Mouse (Mus musculus) kidney, postnatal 14 days (tissue): ENCODE data around the gene Myl3.

Experiments
- DNase-seq: peaks from one replicate; pipeline ENCODE4 v3.0.0; 2022; ENCODE audit warnings: mixed read lengths

Gene Myl3

GRCm38 (mm10) chr9:110731859-110732258 is 9.8 kb upstream of the Myl3 start:
- no peak for DNase-seq

DNA sequence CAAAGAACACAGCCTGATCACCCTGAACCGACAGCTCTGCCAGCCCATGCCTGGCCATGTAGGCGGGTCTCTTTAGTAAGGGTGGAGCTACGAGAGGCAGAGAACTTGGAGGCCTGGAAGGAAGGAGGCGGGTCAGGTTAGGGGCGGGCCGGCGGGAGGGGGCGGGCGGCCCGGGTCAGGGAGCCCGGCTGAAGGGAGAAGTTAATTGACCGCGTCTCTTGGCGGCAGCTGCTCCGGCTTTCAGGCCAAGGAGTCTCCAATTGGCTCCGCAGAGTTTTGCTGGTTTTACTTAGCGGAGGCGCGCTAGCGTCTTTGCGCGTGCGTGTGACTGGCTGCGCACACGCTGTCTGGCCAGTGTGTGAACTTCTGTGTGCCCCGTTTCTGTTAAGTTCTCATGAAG is 9.0 kb upstream of the Myl3 start:
- DNase-seq: peak; percentile 93

- no peak for DNase-seq
Observed at GRCm38 (mm10) chr9:110733102-110733501, 8.6 kb upstream of the Myl3 start.

GRCm38 (mm10) chr9:110734154-110734553 is 7.5 kb upstream of the Myl3 start:
- DNase-seq: no peak

GRCm38 (mm10) chr9:110736362-110736761 is 5.3 kb upstream of the Myl3 start:
- DNase-seq: peak; percentile 44

GRCm38 (mm10) chr9:110738054-110738453 is 3.6 kb upstream of the Myl3 start:
- no peak for DNase-seq

DNA sequence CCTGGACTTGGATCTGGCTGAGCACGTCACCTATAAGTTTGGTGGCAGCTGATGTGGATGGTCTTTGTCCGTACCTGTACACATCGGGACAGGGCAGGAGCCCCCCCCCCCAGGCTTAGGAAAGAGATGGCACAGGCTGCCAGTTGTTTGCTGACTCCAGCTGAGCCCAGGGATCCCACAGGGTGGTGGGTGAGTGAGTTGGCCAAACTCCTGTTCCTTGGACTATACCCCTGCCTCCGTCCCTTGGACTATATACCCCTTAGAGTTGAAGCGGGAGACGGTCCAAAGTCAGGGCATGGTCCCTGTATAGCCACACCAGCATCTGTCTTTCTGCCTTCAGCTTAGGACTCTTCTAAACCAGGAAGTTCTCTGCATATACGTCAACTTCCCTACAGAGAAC is 1.7 kb upstream of the Myl3 start:
- peak; percentile 65 for DNase-seq

GRCm38 (mm10) chr9:110742295-110742950 is 762 bp downstream of the Myl3 start:
- DNase-seq: peak; percentile 59

DNA sequence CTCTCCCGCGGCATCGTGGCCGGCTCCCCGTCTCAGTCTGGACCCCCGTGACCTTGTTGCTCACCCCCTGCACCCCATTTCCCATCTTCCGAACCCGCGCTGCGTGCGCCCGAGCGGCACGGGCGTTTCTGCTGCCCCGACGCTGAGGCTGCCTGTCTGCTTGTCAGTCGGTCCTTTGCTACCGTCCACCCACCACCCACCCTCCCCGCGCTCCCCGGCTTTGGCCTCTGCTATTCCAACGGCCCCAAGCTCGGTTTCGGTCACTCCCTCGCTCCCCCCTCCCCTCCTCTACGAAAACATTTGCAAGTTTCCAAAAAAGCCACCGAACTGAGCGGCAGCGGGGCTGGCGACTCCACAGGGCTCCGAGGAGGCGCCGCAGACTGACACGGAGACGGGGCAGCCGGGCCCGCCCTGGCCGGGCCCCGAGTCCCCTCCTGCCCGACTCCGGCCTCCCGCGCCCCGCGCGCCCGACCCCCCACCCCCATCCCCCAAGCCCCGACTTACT is 1.3 kb downstream of the Myl3 start:
- DNase-seq: peak; percentile 70

GRCm38 (mm10) chr9:110743456-110744323 is 2.0 kb downstream of the Myl3 start:
- DNase-seq: peak; percentile 73

DNA sequence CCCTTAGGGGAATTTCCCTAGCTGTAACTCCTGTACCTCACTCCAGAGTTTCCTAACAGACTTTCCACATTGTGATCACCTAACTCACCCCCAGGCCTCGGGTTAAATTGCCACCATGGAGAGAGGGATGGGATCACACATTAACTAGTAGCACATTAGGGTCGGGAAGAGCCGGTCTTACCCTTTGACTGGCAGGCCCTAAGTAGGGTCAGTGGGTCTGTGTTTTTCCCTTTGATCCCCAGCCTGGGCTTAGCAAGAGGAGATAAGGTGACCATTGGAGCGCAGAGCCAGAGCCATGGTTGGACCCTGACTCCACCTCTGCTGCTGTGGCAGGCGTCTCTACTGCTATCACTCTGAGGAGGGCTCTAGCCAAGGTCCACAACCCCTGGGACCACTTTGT is 4.1 kb downstream of the Myl3 start:
- peak; percentile 79 for DNase-seq

GRCm38 (mm10) chr9:110746238-110746637 is 4.6 kb downstream of the Myl3 start:
- DNase-seq: no peak

GRCm38 (mm10) chr9:110746961-110747360 is 5.3 kb downstream of the Myl3 start, which contains the start of gene Pth1r:
Gene Pth1r (minus strand): TSS chr9:110747145.
- DNase-seq: peak; percentile 79

- peak; percentile 85 for DNase-seq
Observed at GRCm38 (mm10) chr9:110748451-110748850, 6.8 kb downstream of the Myl3 start.

DNA sequence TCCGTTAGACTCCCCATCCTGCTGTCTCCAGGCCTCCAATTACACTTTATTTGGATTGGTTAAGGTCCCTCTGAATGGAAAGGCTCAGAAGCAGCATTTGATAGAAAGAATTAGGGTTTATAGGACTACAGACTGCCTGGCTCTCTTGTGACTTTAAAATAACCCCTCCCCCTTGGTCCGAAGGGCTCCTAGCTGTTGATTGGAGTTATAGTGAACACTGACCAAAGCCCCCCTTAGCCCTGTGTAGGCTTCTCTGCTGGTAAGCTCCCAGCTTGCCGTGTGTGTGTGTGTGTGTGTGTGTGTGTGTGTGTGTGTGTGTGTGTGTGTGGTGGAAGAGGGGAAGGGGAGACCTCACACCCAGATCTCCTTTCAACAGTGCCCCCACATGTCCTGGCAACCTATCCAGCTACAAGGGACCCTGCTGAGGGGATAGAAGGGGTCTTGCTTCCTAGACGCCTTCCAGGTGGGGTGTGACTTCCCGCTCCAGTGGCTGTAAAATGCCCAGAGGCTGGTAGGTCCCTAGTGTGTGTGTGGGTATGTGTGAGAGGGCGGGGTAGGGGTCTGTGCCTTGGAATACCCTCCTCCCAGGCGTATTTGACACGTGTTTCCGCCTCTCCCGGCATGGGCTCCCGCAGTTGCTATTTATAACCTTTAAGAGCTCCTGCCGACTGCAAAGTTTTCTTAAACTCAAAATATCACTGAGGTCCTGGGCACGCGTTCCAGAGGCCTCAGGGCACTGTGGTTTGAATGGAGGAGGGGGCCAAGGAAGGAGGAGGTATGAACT is 8.9 kb downstream of the Myl3 start:
- DNase-seq: peak; percentile 48

DNA sequence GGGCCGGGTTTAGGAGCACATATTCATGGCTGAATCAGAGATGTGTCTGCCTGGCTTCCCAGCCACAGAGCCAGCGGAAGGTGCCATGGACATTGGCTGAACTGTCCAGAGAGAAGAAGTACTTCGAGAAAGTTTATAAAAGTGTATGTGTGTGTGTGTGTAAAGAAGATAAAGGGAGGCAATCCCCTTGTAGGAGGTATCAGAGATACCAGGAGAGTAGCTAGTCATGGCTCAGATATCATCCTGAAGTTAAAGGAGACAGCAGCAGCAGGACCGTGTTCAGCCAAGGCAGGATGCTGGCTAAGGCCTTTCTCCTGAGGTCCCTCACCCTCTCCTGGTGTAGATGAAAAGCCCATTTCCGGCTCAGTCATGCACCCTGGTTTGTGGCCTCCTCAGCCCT is 9.8 kb downstream of the Myl3 start:
- no peak for DNase-seq

DNA sequence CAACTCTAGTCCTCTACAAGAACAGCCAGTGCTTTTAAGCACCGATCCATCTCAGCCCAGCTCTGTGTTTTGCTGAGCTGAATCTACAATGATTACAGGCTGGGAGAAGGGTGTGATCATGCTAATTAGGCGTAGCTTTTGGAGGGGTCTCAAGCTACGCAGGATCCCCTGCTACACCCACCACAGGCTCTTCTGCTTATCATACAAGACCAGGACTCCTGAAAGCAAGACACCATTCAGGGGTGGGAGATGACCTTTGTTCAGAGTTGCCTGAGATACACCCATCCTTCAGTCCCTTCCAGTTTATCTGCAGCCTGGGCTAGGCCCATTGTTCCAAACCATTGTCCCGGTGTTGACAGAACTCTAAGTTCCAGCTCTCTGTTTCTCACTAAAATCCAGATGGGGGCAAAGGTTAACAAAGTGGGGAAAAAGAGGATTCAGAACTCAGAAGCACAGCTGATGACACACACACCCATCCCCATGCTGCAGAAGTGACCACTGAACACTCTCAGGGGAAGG is 11.3 kb downstream of the Myl3 start:
- DNase-seq: no peak

- no peak for DNase-seq
Observed at GRCm38 (mm10) chr9:110753773-110754172, 12.1 kb downstream of the Myl3 start.

DNA sequence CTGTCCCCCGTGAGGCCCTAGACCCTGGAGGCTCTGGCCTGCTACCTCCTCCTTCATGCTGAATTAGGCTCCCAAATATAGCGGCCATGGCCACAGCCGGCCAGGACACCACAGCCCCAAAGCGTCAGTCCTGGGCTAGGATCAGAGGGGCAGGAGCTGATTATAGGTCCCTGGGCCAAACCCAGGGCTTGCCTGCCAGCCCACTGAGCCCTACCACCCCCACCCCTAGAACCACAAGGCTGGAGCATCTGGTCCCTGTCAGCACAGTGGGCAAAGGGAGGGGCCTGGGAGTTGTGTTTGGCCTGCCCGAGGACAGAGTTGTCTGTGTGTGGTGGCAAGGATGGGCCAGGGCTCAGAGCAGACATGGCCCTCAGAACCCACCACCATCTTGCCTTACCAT is 16.2 kb downstream of the Myl3 start:
- DNase-seq: no peak

GRCm38 (mm10) chr9:110758605-110759004 is 16.9 kb downstream of the Myl3 start:
- peak; percentile 76 for DNase-seq

DNA sequence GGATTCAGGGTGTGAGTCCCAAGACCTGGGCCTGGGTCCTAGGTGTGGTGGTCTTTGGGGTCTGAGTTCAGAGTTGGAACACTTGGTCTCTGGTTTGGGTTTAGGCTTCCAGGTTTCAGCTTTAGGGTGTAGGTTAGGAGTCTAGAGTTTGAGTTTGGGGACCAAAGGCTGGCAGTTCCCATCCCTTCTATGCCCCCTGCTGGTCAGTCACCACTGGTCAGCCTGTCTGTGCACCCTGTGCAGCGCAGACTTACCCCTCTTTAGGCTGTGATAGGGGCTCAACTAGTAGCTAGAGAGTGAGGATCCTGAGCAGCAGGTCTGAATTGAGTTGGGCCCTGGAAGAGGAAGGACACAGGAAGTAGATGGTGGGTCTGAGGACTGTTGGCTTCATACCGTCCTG is 17.6 kb downstream of the Myl3 start:
- DNase-seq: peak; percentile 82

GRCm38 (mm10) chr9:110760886-110761285 is 19.2 kb downstream of the Myl3 start:
- DNase-seq: no peak

DNA sequence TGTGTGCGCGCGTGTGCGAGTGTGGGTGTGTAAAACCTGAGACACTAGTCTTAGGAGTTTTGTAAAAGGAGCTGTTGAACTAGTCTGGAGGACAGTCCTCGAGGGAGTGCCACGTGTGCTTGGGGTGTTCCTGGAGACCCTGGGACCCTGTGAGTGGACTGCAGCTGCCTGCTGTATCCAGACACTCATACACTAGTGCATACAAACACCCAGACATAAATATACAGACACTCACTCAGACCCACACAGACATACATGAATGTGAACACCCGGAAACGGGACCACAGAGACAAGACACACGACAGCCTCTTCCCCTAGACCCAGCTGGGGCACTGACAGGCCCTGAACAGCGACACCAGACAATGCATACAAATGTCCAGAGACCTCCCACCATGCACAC is 21.1 kb downstream of the Myl3 start:
- no peak for DNase-seq
